Mouse (Mus musculus) cerebellum, adult 2 months (tissue): Measurements from ENCODE around the gene Prn.

Source experiments
- CTCF ChIP-seq: fragments of 200-500 bp; IDR thresholded peaks from 2 replicates; pipeline ENCODE4 v1.5.1; 2011; ENCODE audit warnings: low read depth, mild to moderate bottlenecking, control low read depth, low read length, moderate library complexity, borderline replicate concordance; ENCODE audit not compliant: insufficient read depth
- POLR2A ChIP-seq: fragments of 200-500 bp; IDR thresholded peaks from 2 replicates; pipeline ENCODE4 v1.6.1; 2011; ENCODE audit warnings: low read length, control low read depth, borderline replicate concordance; ENCODE audit not compliant: insufficient read depth

DNA sequence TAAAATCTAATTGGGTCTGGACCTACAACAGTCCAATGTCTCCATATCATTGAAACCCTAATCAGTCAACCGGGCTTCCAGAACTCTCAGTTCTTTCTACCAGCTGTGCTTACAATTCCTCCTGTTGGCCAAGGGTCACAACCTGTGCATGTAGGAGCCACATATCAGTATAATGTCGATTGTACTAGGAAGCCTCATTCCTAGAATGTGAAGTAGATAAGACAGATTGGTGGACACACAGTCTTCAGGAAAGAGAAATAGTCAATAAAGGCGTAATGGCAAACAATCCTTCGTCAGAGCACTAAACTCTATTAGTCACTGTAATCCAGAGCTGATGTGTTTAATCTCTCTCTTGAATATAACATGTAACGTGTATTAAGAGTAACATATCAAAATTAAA is 40.8 kb upstream of the Prn start:
- no peak for TF ChIP-seq POLR2A
- no peak for TF ChIP-seq CTCF
